Mouse (Mus musculus) midbrain, embryonic 11.5 days (tissue): ENCODE measurements around the gene Mast4. TPM values are rescaled to one million over a fixed set of nuclear protein-coding genes. Genes with fewer than 3 reads are reported as not detected.

Experiments
- ATAC-seq: fragments of 200-750 bp; cut with Nextera tagmentation; 2 replicates; pipeline ENCODE4 v1.8.0; 2017; ENCODE audit warnings: moderate TSS enrichment, moderate library complexity; ENCODE audit not compliant: low FRiP score
- DNase-seq: peaks from one replicate; pipeline ENCODE4 v3.0.0; 2015; ENCODE audit warnings: low spot score; ENCODE audit errors: missing footprints
- H3K27ac ChIP-seq: fragments of 300-500 bp; sonication (generic); 2 replicates; pipeline ENCODE4 v1.5.1; 2014; ENCODE audit warnings: low read depth, low read length
- H3K27me3 ChIP-seq: fragments of 300-500 bp; sonication (generic); 2 replicates; pipeline ENCODE4 v1.6.1; 2014; ENCODE audit warnings: mild to moderate bottlenecking, low read length, moderate library complexity, mixed read lengths; ENCODE audit not compliant: control insufficient read depth, insufficient read depth
- H3K36me3 ChIP-seq: fragments of 300-500 bp; sonication (generic); 2 replicates; pipeline ENCODE4 v1.6.1; 2014; ENCODE audit warnings: mild to moderate bottlenecking, low read length, moderate library complexity, mixed read lengths; ENCODE audit not compliant: control insufficient read depth, insufficient read depth
- H3K4me1 ChIP-seq: fragments of 300-500 bp; sonication (generic); 2 replicates; pipeline ENCODE4 v1.6.1; 2014; ENCODE audit warnings: low read length; ENCODE audit not compliant: control insufficient read depth, insufficient read depth
- H3K4me2 ChIP-seq: fragments of 300-500 bp; sonication (generic); 2 replicates; pipeline ENCODE4 v1.6.1; 2014; ENCODE audit warnings: mild to moderate bottlenecking, moderate library complexity
- H3K4me3 ChIP-seq: fragments of 300-500 bp; sonication (generic); 2 replicates; pipeline ENCODE4 v1.5.1; 2014; ENCODE audit warnings: low read depth, low read length
- H3K9ac ChIP-seq: fragments of 300-500 bp; sonication (generic); 2 replicates; pipeline ENCODE4 v1.6.1; 2014; ENCODE audit warnings: low read length
- H3K9me3 ChIP-seq: fragments of 300-500 bp; sonication (generic); 2 replicates; pipeline ENCODE4 v1.6.1; 2016; ENCODE audit warnings: low read length; ENCODE audit not compliant: control insufficient read depth
- WGBS: fragments of 180-500 bp; shearing (Covaris S2); extraction: QIAGEN DNeasy Blood & Tissue Kit; methylation state at CpG from one replicate; pipeline ENCODE4 v1.1.7; 2014; 5-methylcytosine and 5-hydroxymethylcytosine counted together
- polyA plus RNA-seq: library from polyadenylated mRNA; unstranded; fragments of >200 nt; fragmentation: Nextera tagmentation; extraction: Ambion mirVana; gene quantifications from 2 replicates; pipeline ENCODE4 v1.2.1, GENCODE M21; 2014

Gene Mast4
- polyA plus RNA-seq, 1 experiment from 2014 or later = 20.4 TPM

DNA sequence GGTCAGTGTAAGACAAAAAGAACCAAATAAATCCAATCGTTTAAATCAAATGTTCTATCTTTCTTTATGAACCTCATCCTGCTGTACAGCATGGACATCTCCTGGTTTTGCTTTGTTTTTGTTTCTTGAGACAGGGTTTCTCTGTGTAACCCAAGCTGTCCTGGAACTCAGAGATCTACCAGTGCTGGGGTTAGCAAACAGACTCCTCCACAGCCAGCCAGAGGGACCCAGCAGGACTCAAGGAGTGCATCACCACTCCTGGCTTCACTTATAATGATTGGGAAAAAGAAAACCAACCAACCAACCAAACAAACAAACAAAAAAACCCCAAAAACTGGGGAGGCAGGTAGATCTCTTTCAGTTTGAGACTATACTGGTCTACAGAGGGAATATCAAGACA lies 469.5 kb downstream of the Mast4 start:
- Histone ChIP-seq H3K4me2 (no peak overlapping the region), H3K36me3 (no peaks in the 10 kb centered on the region), H3K9me3 (peaks cover 8% of the 10 kb centered on the region; the same call in 1 of the 2 replicates), H3K4me3 (no peak overlapping the region), H3K4me1 (no peaks in the 10 kb centered on the region), H3K27ac (no peak overlapping the region), H3K9ac (no peak overlapping the region), H3K27me3 (no peaks in the 10 kb centered on the region)
- ATAC-seq (no peak), DNase-seq (no peak)
- 68% methylated on average over 1 of the region's 1 CpGs for WGBS

DNA sequence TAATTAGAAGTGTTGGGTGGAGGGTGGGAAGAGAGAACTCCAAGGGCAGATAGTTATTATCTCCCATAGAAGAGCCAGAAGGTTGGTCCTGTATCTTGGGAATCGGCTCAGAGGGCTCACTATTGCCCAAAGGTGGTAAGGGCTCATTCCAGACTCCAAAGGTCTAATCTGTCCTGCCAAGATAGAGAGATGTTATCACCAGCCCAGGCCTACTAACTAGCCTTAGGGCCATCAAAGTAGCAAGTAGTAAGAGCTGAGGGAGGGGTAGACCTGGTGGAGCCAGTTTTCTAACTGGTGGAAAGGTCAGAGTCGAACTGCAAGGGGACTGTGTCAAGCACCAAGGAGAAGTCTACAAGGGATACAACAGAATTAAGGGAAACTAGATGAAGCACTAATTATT lies 470.2 kb downstream of the Mast4 start:
- Histone ChIP-seq H3K4me2 (no peak overlapping the region), H3K36me3 (no peaks in the 10 kb centered on the region), H3K9ac (no peak overlapping the region), H3K27ac (no peak overlapping the region), H3K27me3 (no peaks in the 10 kb centered on the region), H3K4me3 (no peak overlapping the region), H3K9me3 (peaks cover 8% of the 10 kb centered on the region; the same call in 1 of the 2 replicates), H3K4me1 (no peaks in the 10 kb centered on the region)
- no peak for ATAC-seq
- no peak for DNase-seq
- WGBS = 81% methylated on average over 2 of the region's 2 CpGs

DNA sequence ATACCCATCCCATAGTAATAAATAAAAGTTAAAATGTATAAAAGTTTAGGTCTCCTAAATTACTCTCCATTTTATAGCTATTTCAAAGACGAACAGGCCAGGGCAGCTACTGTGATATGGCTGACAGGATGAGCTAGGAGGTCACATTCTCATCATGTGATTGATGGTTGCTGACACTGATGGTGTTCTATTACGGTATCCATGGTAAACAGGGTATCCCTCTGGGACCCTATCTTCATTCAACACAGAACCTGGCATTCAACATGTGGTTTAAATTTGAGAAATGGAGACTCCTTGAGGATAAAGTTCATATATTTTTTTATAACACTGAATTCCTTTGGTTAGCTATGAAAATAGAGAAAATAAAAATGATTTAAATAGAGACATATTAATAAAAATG lies 471.3 kb downstream of the Mast4 start:
- 79% methylated on average over 2 of the region's 2 CpGs for WGBS
- Histone ChIP-seq H3K9ac (no peak overlapping the region), H3K4me3 (no peak overlapping the region), H3K36me3 (no peaks in the 10 kb centered on the region), H3K27ac (no peak overlapping the region), H3K9me3 (no peaks in the 10 kb centered on the region), H3K27me3 (no peaks in the 10 kb centered on the region), H3K4me1 (no peaks in the 10 kb centered on the region), H3K4me2 (no peak overlapping the region)
- DNase-seq (no peak), ATAC-seq (no peak)

DNA sequence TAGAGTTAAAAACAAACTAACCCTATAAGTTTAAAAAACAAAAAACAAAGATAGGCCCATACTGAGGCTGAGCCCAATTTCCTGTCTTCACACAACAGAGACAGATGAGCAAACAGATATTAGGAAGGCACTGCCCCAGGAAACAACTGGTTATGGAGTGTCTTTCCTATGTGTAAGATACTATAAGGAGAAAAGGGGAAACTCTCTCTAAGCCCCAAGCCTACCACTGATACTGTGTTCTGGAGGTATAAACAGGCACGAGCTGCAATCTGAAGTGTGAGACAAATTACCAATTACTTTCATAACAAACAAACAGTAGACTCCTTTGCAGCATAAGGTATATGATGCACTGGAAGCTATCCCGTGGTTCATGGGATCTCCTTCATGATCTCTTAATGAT lies 471.9 kb downstream of the Mast4 start:
- Histone ChIP-seq H3K36me3 (no peaks in the 10 kb centered on the region), H3K4me3 (no peak overlapping the region), H3K9me3 (no peaks in the 10 kb centered on the region), H3K4me2 (no peak overlapping the region), H3K4me1 (no peaks in the 10 kb centered on the region), H3K27ac (no peak overlapping the region), H3K27me3 (no peaks in the 10 kb centered on the region), H3K9ac (no peak overlapping the region)
- 95% methylated on average over 2 of the region's 2 CpGs for WGBS
- no peak for DNase-seq
- no peak for ATAC-seq

DNA sequence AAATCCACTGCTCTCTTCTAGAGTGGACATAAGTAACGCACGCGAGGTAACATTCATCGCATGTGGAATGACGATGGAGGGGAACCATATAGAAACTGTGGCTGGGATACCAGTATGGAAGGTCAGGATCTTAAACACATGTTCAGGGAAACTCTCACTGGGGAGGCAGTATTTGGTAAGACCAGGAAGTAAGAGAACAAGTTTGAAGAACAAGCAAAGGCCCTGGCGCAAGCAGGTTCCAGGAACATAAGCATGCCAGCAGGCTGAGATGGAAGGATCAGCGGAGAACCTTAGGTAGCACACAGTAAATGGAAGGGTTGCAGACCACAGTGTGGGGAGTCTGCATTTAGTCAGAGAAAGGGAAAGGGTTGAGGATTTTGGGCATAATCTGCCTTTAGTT lies 473.6 kb downstream of the Mast4 start:
- no peak overlapping the region for H3K4me2 ChIP-seq
- H3K27me3 ChIP-seq = no peaks in the 10 kb centered on the region
- DNase-seq (no peak), ATAC-seq (no peak)
- no peaks in the 10 kb centered on the region for H3K4me1 ChIP-seq
- H3K4me3 ChIP-seq = no peak overlapping the region
- H3K9ac ChIP-seq = no peak overlapping the region
- no peaks in the 10 kb centered on the region for H3K9me3 ChIP-seq
- WGBS = 95% methylated on average over 7 of the region's 7 CpGs
- no peak overlapping the region for H3K27ac ChIP-seq
- H3K36me3 ChIP-seq = no peaks in the 10 kb centered on the region

DNA sequence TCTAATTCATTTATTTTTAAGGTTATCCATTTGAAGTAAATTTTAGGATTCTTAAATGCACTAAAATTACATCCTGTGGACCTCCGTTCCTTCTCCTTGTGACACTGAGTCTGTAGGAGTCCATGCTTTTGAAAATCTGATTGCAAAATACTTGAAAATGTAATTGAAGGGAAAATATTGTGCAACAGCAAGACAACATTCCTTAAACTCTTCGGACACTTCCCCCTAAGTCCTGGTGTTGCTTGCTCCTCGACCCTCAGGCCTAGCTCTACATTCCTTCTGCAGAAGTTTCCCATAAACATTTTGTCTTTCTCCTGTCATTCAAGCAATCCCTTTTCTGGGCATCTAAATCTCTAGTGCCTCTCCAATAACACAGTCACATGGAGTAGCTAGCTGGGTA lies 474.2 kb downstream of the Mast4 start:
- no peaks in the 10 kb centered on the region for H3K36me3 ChIP-seq
- 81% methylated on average over 3 of the region's 3 CpGs for WGBS
- H3K4me1 ChIP-seq = no peaks in the 10 kb centered on the region
- H3K4me2 ChIP-seq = no peak overlapping the region
- no peaks in the 10 kb centered on the region for H3K27me3 ChIP-seq
- ATAC-seq (no peak), DNase-seq (no peak)
- H3K27ac ChIP-seq = no peak overlapping the region
- no peak overlapping the region for H3K4me3 ChIP-seq
- H3K9me3 ChIP-seq = no peaks in the 10 kb centered on the region
- H3K9ac ChIP-seq = no peak overlapping the region

DNA sequence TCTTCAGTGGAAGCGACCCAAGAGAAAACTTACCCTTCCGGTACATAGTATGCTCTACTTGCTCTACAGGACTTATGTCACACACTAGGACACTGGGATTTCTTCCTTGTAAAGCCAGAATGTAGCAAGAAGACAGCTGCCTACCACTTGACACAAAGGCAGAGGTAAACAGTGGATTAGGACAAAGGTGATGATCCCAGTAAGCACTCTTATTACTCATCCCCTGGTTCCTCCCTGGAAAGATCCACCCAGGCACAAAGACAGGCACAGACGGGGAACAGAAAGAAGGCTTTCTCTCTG lies 476.8 kb downstream of the Mast4 start:
- ATAC-seq = no peak
- Histone ChIP-seq H3K4me2 (no peak overlapping the region), H3K27me3 (no peaks in the 10 kb centered on the region), H3K4me1 (no peaks in the 10 kb centered on the region), H3K4me3 (no peak overlapping the region), H3K36me3 (no peaks in the 10 kb centered on the region), H3K9ac (no peak overlapping the region), H3K9me3 (no peaks in the 10 kb centered on the region), H3K27ac (no peak overlapping the region)
- DNase-seq = no peak
- 93% methylated on average over 3 of the region's 3 CpGs for WGBS

DNA sequence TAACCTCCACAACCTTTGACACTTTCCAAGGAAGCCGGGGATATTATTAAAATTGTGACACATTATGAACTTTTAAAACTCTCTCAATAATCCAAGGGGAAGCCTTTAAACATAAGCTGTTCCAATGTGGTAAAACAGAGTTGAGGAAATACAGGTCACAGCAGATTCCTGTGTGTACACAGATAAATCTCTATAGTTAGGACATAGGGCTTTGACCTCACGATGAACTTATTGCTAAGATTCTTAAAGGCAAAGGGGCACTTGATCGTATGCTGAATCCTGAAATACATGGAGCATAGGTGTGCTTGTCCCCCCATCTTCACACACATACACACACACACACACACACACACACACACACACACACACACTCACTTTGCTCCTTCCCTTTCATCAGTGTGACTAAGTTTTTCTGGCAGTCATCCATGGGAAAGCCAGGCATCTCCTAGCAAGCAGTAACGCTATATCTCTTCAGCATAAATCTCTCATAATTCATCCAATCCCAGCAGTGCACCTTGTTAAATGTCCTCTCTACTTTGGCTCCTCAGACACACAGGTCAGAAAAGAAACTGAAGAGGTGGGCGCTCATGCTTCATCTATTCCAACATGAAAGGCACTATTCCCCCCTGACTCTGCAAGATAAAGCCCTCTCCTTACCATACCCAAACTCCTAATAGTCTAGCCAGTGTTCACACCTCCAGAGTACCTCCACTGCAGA lies 477.3 kb downstream of the Mast4 start:
- Histone ChIP-seq H3K36me3 (no peaks in the 10 kb centered on the region), H3K4me1 (no peaks in the 10 kb centered on the region), H3K9ac (no peak overlapping the region), H3K27me3 (no peaks in the 10 kb centered on the region), H3K9me3 (no peaks in the 10 kb centered on the region), H3K27ac (no peak overlapping the region), H3K4me3 (no peak overlapping the region), H3K4me2 (no peak overlapping the region)
- no peak for ATAC-seq
- 93% methylated on average over 5 of the region's 5 CpGs for WGBS
- DNase-seq = no peak

DNA sequence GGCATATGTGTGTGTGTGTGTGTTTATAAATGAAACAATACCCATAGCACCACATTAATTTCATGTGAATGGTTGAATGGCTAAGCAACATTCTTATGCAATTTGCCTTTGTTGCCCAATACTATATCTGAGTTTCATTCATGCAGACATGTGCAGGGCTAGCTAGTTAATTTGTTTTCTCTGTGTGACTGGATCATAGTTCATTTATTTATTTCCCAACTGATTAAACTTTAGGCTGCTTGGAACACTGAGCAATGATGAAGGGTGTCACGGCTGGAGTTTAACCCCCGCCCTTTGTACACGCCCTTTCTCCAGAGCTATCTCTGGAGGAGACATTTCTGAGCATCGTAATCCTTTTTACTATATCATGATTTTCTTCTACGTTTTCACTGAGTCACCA lies 481.4 kb downstream of the Mast4 start:
- Histone ChIP-seq H3K9ac (no peak overlapping the region), H3K36me3 (no peaks in the 10 kb centered on the region), H3K4me3 (no peak overlapping the region), H3K9me3 (no peaks in the 10 kb centered on the region), H3K27ac (no peak overlapping the region), H3K27me3 (no peaks in the 10 kb centered on the region), H3K4me1 (no peaks in the 10 kb centered on the region), H3K4me2 (no peak overlapping the region)
- 89% methylated on average over 5 of the region's 5 CpGs for WGBS
- ATAC-seq = no peak
- DNase-seq = no peak

DNA sequence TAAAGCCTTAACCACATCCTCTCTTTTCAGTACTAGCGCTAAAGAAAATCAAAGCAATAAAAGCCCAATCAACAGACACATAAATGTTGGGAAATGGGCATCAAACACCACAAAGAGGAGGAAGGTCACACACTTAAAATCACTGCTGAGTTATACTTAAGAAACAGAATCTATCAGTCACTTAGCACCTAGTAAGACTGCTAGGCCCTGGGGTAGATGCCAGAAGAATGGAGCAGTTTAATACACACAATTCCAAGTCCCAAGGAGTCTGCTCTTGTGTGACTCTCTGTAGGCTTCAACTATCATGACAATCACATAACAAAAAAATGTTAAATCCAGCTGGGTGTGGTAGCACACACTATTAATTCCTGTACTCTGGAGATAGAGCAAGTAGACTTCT lies 483.0 kb downstream of the Mast4 start:
- Histone ChIP-seq H3K4me3 (no peak overlapping the region), H3K27ac (no peak overlapping the region), H3K9ac (no peak overlapping the region), H3K27me3 (no peaks in the 10 kb centered on the region), H3K4me2 (no peak overlapping the region), H3K4me1 (no peaks in the 10 kb centered on the region), H3K9me3 (no peaks in the 10 kb centered on the region), H3K36me3 (no peaks in the 10 kb centered on the region)
- WGBS = 93% methylated on average over 1 of the region's 1 CpGs
- DNase-seq = no peak
- no peak for ATAC-seq
